Mouse (Mus musculus): ENCODE measurements around the gene Mob3b. TPM values are rescaled to one million over a fixed set of nuclear protein-coding genes. Genes with fewer than 3 reads are reported as not detected.

Gene Mob3b
- total RNA-seq, 2 experiments from 2014 or later: 0.28 to 0.86 TPM

GRCm38 (mm10) chr4:34996616-34997015 lies 160.7 kb downstream of the Mob3b start:
- TF ChIP-seq CTCF (IDR thresholded peaks at IDR 0.05): no peak
- Histone ChIP-seq H3K27ac (no peak overlapping the region), H3K4me3 (no peak overlapping the region)
- no peak for DNase-seq
- intact Hi-C loops (cut with DNase I): no loop called here

DNA sequence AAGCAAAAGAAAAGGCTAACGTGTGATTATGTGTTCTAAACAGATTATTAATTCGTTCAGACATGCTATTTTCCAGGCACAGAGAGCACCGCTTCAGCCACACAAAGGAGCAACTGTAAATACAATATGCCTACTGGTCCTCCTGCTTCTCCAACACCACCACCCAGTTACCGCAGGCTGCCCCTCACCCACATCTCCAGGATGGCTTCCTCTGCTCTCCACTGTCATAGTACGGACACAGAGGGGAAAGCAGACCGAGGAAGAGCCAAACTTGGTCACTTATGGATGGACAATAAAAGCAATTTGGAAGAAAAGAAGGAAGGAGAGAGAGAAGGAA lies 163.7 kb downstream of the Mob3b start:
- intact Hi-C loops (cut with DNase I): no loop called here
- TF ChIP-seq CTCF (IDR thresholded peaks at IDR 0.05): no peak
- Histone ChIP-seq H3K4me3 (peak overlapping the region; percentile 26), H3K27ac (no peak overlapping the region)
- no peak for DNase-seq

DNA sequence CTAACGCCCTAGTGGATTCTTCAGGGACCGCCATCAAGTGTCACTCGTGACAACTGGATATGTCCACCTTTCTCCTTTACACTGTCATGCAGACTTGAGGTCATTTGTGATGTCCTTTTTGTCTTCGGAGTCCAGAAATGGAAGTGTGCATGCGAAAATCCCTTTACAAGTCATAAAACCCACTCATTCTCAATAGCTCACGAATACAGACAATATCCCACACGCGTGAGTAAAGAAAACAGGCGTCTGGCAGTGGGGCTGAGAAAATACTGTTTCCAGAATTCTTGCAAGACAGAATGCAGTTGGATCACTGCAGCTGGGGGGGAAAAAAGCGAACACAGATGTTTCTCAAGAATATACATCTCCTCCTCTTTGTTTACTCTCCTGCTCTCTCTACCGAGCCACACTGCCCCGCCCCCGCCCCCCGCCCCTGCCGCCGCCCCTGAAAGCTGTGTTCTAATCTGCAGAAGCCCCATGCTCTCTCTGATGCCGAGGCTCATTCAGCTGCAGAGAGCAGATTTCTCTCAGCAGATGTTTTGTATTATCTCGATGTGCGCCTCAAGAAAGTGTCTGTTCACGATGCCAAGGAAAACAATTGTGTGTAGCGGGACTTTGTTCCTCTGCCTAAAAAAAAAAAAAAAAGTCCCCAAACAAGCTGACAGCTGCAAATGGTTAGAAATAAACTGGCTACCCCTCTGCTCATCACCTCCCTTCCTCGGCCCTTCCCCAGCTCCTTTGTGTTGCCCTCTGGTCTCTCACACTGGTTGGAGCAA lies 164.2 kb downstream of the Mob3b start:
- peak overlapping the region; percentile 26 for H3K4me3 ChIP-seq
- H3K27ac ChIP-seq: no peak overlapping the region
- DNase-seq: no peak
- intact Hi-C loops (cut with DNase I): no loop called here
- no peak for TF ChIP-seq CTCF (IDR thresholded peaks at IDR 0.05)

GRCm38 (mm10) chr4:34991891-34992865 lies 165.1 kb downstream of the Mob3b start:
- intact Hi-C loops (cut with DNase I): no loop called here
- Histone ChIP-seq H3K4me3 (no peak overlapping the region), H3K27ac (no peak overlapping the region)
- TF ChIP-seq CTCF (IDR thresholded peaks at IDR 0.05): no peak
- no peak for DNase-seq

- Histone ChIP-seq H3K4me3 (no peak overlapping the region), H3K27ac (no peak overlapping the region)
- TF ChIP-seq CTCF (IDR thresholded peaks at IDR 0.05): no peak
- DNase-seq: peak; percentile 48
- intact Hi-C loops (cut with DNase I): no loop called here
These were observed 166.2 kb downstream of the Mob3b start for GRCm38 (mm10) chr4:34991116-34991515.

DNA sequence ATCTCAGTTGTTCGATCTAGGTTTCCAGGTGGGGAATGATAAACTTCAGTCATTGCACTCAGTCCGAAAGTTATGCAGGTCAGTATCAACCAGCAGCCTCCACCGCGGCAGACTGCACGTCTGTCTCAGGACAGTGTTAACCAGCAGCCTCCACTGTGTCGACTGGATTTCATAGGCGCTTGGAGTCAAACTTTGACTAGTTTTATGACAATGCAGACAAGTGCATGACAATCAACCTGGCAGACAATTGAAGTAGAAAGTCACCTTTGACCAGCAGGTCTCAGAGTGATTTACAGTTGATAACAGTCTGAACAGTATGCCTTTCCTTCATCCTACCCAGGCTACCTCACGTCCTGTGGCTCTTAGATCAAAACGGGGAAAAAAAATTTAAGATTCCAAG lies 166.6 kb downstream of the Mob3b start:
- no peak for TF ChIP-seq CTCF (IDR thresholded peaks at IDR 0.05)
- Histone ChIP-seq H3K27ac (no peak overlapping the region), H3K4me3 (no peak overlapping the region)
- DNase-seq: no peak
- intact Hi-C loops (cut with DNase I): no loop called here

DNA sequence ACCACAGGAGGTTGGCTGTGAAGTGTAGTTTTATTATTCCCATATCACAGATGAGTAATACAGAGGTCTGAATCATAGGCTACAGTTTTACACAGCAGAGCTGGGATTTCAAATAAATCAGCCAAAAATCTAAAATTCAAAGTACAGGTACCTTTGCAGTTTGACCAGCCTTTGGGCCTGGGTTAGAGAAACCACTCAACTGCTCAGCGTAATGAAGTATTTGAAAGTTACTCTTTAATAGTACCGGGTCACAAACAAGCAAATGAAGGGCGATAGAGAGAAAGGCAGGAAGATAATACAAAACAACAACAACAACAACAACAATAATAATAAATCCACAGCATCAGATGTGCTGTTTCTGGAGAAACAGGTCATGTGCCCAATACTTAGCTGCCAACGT lies 169.7 kb downstream of the Mob3b start:
- no peak for TF ChIP-seq CTCF (IDR thresholded peaks at IDR 0.05)
- intact Hi-C loops (cut with DNase I): no loop called here
- Histone ChIP-seq H3K27ac (no peak overlapping the region), H3K4me3 (no peak overlapping the region)
- DNase-seq: no peak

- TF ChIP-seq CTCF (IDR thresholded peaks at IDR 0.05): no peak
- no peak overlapping the region for H3K4me3 ChIP-seq
- intact Hi-C loops (cut with DNase I): no loop called here
- H3K27ac ChIP-seq: no peak overlapping the region
- no peak for DNase-seq
These were observed 170.2 kb downstream of the Mob3b start for GRCm38 (mm10) chr4:34987109-34987508.

- no peak for DNase-seq
- no peak for TF ChIP-seq CTCF (IDR thresholded peaks at IDR 0.05)
- Histone ChIP-seq H3K27ac (no peak overlapping the region), H3K4me3 (no peak overlapping the region)
- intact Hi-C loops (cut with DNase I): no loop called here
These were observed 170.6 kb downstream of the Mob3b start for GRCm38 (mm10) chr4:34986647-34987046.

- DNase-seq: no peak
- Histone ChIP-seq H3K27ac (no peak overlapping the region), H3K4me3 (no peak overlapping the region)
- intact Hi-C loops (cut with DNase I): no loop called here
- no peak for TF ChIP-seq CTCF (IDR thresholded peaks at IDR 0.05)
These were observed 172.9 kb downstream of the Mob3b start for GRCm38 (mm10) chr4:34984377-34984776.

- DNase-seq: no peak
- TF ChIP-seq CTCF (IDR thresholded peaks at IDR 0.05): no peak
- intact Hi-C loops (cut with DNase I): no loop called here
- Histone ChIP-seq H3K27ac (no peak overlapping the region), H3K4me3 (no peak overlapping the region)
These were observed 173.8 kb downstream of the Mob3b start for GRCm38 (mm10) chr4:34983511-34983910.

- intact Hi-C loops (cut with DNase I): no loop called here
- no peak for DNase-seq
- H3K4me3 ChIP-seq: no peak overlapping the region
- no peak overlapping the region for H3K27ac ChIP-seq
- no peak for TF ChIP-seq CTCF (IDR thresholded peaks at IDR 0.05)
These were observed 175.7 kb downstream of the Mob3b start for GRCm38 (mm10) chr4:34981301-34982172.

Data from gastrocnemius, adult 2 months (tissue).